In the genomic region with DNA sequence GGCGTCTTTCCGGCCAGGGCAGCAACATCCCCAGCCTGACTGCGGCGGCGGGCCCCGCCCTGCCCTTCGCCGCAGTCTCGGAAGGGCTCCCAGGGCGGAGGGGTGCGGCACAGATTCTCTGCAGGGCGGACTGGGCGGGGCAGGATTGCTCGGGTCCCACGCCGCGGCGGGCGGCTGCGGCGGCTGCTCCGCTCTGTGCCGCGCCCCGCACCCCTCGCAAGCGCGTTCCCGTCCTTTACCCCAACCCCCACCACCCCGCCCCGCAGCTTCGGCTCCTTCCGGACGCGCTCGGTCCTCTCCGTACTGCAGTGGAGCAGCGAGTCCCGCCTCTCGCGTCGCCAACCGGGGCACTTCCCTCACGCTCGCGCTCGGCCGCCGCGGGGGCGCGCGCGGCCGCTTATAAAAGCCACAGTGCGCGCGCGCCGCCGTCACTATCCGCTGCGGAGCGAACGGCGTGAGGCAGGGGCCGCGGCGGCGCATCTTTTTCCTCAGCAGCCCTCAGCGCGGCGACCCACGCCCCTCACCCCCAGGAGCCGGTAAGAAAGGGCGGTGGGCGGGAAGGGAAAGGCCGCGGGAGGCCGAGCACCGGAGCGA, we compare ENCODE assay signal across 7 mouse cellular contexts. TPM values are rescaled to one million over a fixed set of nuclear protein-coding genes. Genes with fewer than 3 reads are reported as not detected.
DNase-seq lines count a peak whose midpoint lies in the region; ATAC-seq lines count a peak whose summit lies in the region.

A gene (plus strand): TSS at position 311 of the 594 bp plus-strand sequence.

- H3K36me3 ChIP-seq in intestine, embryonic 15.5 days: no peaks in the 10 kb centered on the region
- peaks cover 27% of the 10 kb centered on the region for H3K36me3 ChIP-seq in midbrain, embryonic 10.5 days

- H3K9ac ChIP-seq in intestine, embryonic 15.5 days: peak within 1 kb of the TSS; percentile 98

- no peaks in the 10 kb centered on the region for H3K9me3 ChIP-seq in intestine, embryonic 15.5 days
- no peaks in the 10 kb centered on the region for H3K9me3 ChIP-seq in midbrain, embryonic 10.5 days (replicated peaks)

- DNase-seq in adrenal gland, adult 18-20 months (ENCODE audit: low spot score in 2 of 2): peak; percentile 96 to 97
- DNase-seq in embryo, embryonic 11 days: peak; percentile 97
- peak; percentile 95 to 97 for DNase-seq in gastrocnemius, postnatal 36 days
- DNase-seq in left cerebral cortex, postnatal 25 days (ENCODE audit: low spot score in 2 of 2): peak; percentile 95 to 97
- peak; percentile 98 for DNase-seq in midbrain, embryonic 10.5 days (ENCODE audit: low spot score)
- DNase-seq in right cerebral cortex, postnatal 4 days: peak; percentile 99

- under 1% methylated on average over 82 of the region's 82 CpGs for WGBS in intestine, embryonic 15.5 days
- under 1% methylated on average over 82 of the region's 82 CpGs for WGBS in midbrain, embryonic 10.5 days

- peaks cover 22% of the 10 kb centered on the region for H3K4me1 ChIP-seq in intestine, embryonic 15.5 days (replicated peaks)
- peaks cover 57% of the 10 kb centered on the region for H3K4me1 ChIP-seq in midbrain, embryonic 10.5 days

- H3K27me3 ChIP-seq in intestine, embryonic 15.5 days (replicated peaks): no peaks in the 10 kb centered on the region
- H3K27me3 ChIP-seq in midbrain, embryonic 10.5 days (ENCODE audit: low read depth, poor library complexity, severe bottlenecking): no peaks in the 10 kb centered on the region

- peak; percentile 99 for ATAC-seq in intestine, embryonic 15.5 days

- H3K4me2 ChIP-seq in intestine, embryonic 15.5 days (replicated peaks): peak within 1 kb of the TSS; percentile 70

- H3K4me3 ChIP-seq in intestine, embryonic 15.5 days (replicated peaks): peak within 1 kb of the TSS; percentile 96
- peak within 1 kb of the TSS; percentile 99 for H3K4me3 ChIP-seq in midbrain, embryonic 10.5 days

- H3K27ac ChIP-seq in intestine, embryonic 15.5 days: peak within 1 kb of the TSS; percentile 93
- peak within 1 kb of the TSS; percentile 97 for H3K27ac ChIP-seq in midbrain, embryonic 10.5 days (replicated peaks)

- intact Hi-C loops in gastrocnemius, postnatal 36 days (cut with DNase I): no loop called here
- intact Hi-C loops in left cerebral cortex, postnatal 25 days (cut with DNase I): loop anchor here (2.0 kb wide), 1 partner anchor 75 kb away; no protein-coding TSS in a partner anchor

RNA-seq across cellular contexts. Expression of the gene that starts here (rescaled TPM):
- 100 to 1,000 TPM; 191 to 224 TPM for total RNA-seq in adrenal gland, adult 18-20 months (2021)
- 10 to 100 TPM; 42.0 to 55.4 TPM for total RNA-seq in gastrocnemius, postnatal 36 days (2021)
- polyA plus RNA-seq in intestine, embryonic 15.5 days (2015; fragmentation: Nextera tagmentation; extraction: Ambion mirVana): 73.3 and 82.9 TPM in 2 replicates
- total RNA-seq in left cerebral cortex, postnatal 25 days (2021): 100 to 1,000 TPM; 940 to 943 TPM
- 91.7 and 116 TPM in 2 replicates for polyA plus RNA-seq in midbrain, embryonic 10.5 days (2016; fragmentation: Nextera tagmentation; extraction: Ambion mirVana)

Comparison
In these comparisons a context has a peak if more than half of its experiments do, and no peak if none do; other contexts are left out.
1. Peak in every context shown above with its lines: DNase-seq, ATAC-seq, H3K4me3 ChIP-seq and H3K27ac ChIP-seq.
2. RNA of the gene that starts here (total RNA-seq): 940 to 943 TPM in left cerebral cortex, postnatal 25 days; 191 to 224 TPM in adrenal gland, adult 18-20 months and 42.0 to 55.4 TPM in gastrocnemius, postnatal 36 days; every median in the first group is over 4 times any median in the second.